Comparison of ENCODE assay signal across 24 mouse cellular contexts in the genomic region with DNA sequence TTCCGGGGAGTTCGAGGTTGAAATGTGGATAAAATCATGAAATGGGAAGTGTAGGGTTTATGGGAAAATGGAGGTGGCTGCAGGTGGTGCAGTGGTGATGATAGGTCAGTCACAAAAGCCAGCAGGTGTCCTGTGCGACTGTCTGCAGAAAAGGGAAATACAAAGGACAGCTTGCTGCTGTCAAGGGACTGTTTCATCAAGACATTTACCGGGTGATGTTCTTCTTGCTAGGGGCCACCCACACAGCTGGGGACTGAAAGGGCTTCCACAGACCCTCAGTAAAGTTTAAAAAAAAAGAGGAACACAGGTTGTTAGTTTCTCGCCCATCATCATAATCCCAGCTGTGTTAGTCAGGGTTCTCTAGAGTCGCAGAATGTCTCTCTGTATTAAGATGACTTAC. TPM values are rescaled to one million over a fixed set of nuclear protein-coding genes. Genes with fewer than 3 reads are reported as not detected.
DNase-seq lines count a peak whose midpoint lies in the region; ATAC-seq and TF ChIP-seq lines count a peak whose summit lies in the region.
"Had no signal": no experiment of that assay in that cellular context is flagged by ENCODE, and none has a peak within 500 bp of the region (broad histone marks: within the 10 kb centered on the region; RNA-seq: fewer than 3 reads in every experiment).

No protein-coding gene starts in this region.

- no peaks in the 10 kb centered on the region for H3K4me1 ChIP-seq in neural tube, embryonic 11.5 days (ENCODE audit: control insufficient read depth, insufficient read depth, low read length)
- H3K4me1 ChIP-seq in MEL (ENCODE audit: control insufficient read depth in 1 of 2, insufficient read depth in 2 of 2, low read length in 2 of 2) = peaks cover 8 to 21% of the 10 kb centered on the region in 2 experiments
- H3K4me1 ChIP-seq in forebrain, embryonic 14.5 days (ENCODE audit: control insufficient read depth, insufficient read depth, low read length) = no peaks in the 10 kb centered on the region

- no peak overlapping the region for H3K4me3 ChIP-seq in neural tube, embryonic 11.5 days (ENCODE audit: low read depth, low read length)
- peak overlapping the region; percentile 34 to 74 for H3K4me3 ChIP-seq in MEL (ENCODE audit: control insufficient read depth in 1 of 2, insufficient read depth in 1 of 2, low read depth in 2 of 2, low read length in 2 of 2)
- no peak overlapping the region for H3K4me3 ChIP-seq in forebrain, embryonic 14.5 days (ENCODE audit: low read depth, low read length)
- H3K4me3 ChIP-seq: embryonic facial prominence, embryonic 13.5 days; forebrain, embryonic 12.5 days had no signal

- no peak for TF ChIP-seq CTCF in MEL (IDR thresholded peaks at IDR 0.05 in 2 of 3, conservative IDR thresholded peaks at IDR 0.05 in 1 of 3; ENCODE audit: control insufficient read depth in 1 of 3, insufficient read depth in 1 of 3, low read depth in 2 of 3, low read length in 3 of 3, poor library complexity in 1 of 3, severe bottlenecking in 1 of 3)

- 74% methylated on average over 6 of the region's 6 CpGs for WGBS in neural tube, embryonic 11.5 days
- 69% methylated on average over 6 of the region's 6 CpGs for WGBS in forebrain, embryonic 14.5 days

- TF ChIP-seq POLR2A in MEL (IDR thresholded peaks at IDR 0.05; ENCODE audit: control insufficient read depth in 1 of 2, insufficient read depth in 1 of 2, low read depth in 1 of 2, low read length in 2 of 2, poor library complexity in 1 of 2) = no peak

- H3K4me2 ChIP-seq in neural tube, embryonic 11.5 days (ENCODE audit: low read depth) = no peak overlapping the region
- H3K4me2 ChIP-seq in forebrain, embryonic 14.5 days (ENCODE audit: low read length) = no peak overlapping the region
- H3K4me2 ChIP-seq: forebrain, embryonic 12.5 days; hindbrain, embryonic 14.5 days had no signal

- peaks cover 15% of the 10 kb centered on the region for H3K36me3 ChIP-seq in neural tube, embryonic 11.5 days (ENCODE audit: control insufficient read depth, insufficient read depth, low read length)
- peaks cover 24 to 33% of the 10 kb centered on the region in 2 experiments for H3K36me3 ChIP-seq in MEL (ENCODE audit: control insufficient read depth in 1 of 2, insufficient read depth in 2 of 2, low read length in 2 of 2)
- H3K36me3 ChIP-seq in splenic B cell, adult 2 months (ENCODE audit: control insufficient read depth, insufficient read depth, low read length, poor library complexity, severe bottlenecking) = peaks cover 9% of the 10 kb centered on the region; the same call in 1 of the 2 replicates
- peaks cover 27% of the 10 kb centered on the region for H3K36me3 ChIP-seq in forebrain, embryonic 14.5 days (ENCODE audit: control insufficient read depth, insufficient read depth, low read length)

- no peak overlapping the region for H3K27ac ChIP-seq in neural tube, embryonic 11.5 days (ENCODE audit: low read depth, low read length)
- peak overlapping the region; percentile 55 for H3K27ac ChIP-seq in MEL (ENCODE audit: control insufficient read depth, low read depth, low read length)
- H3K27ac ChIP-seq in forebrain, embryonic 14.5 days (ENCODE audit: low read depth, low read length) = no peak overlapping the region
- H3K27ac ChIP-seq: embryonic facial prominence, embryonic 10.5 days; embryonic facial prominence, embryonic 13.5 days; forebrain, embryonic 12.5 days; hindbrain, embryonic 14.5 days; hindbrain, postnatal 0 days had no signal

- H3K79me2 ChIP-seq in MEL (ENCODE audit: control insufficient read depth, insufficient read depth, low read length, poor library complexity) = no peaks in the 10 kb centered on the region

- H3K9me3 ChIP-seq in neural tube, embryonic 11.5 days (ENCODE audit: control insufficient read depth, low read length) = no peaks in the 10 kb centered on the region
- H3K9me3 ChIP-seq in MEL (replicated peaks; ENCODE audit: insufficient read depth, low read length) = no peaks in the 10 kb centered on the region
- H3K9me3 ChIP-seq in forebrain, embryonic 14.5 days (replicated peaks; ENCODE audit: control insufficient read depth, low read length) = no peaks in the 10 kb centered on the region
- H3K9me3 ChIP-seq: embryonic facial prominence, embryonic 10.5 days; embryonic facial prominence, embryonic 13.5 days; forebrain, embryonic 12.5 days; G1E had no signal

- no peaks in the 10 kb centered on the region for H3K27me3 ChIP-seq in neural tube, embryonic 11.5 days (ENCODE audit: control insufficient read depth, insufficient read depth, low read length)
- peaks cover 0 to 6% of the 10 kb centered on the region in 2 experiments; a peak in 3 of 4 replicates for H3K27me3 ChIP-seq in MEL (ENCODE audit: control insufficient read depth in 1 of 2, insufficient read depth in 2 of 2, low read length in 2 of 2)
- no peaks in the 10 kb centered on the region for H3K27me3 ChIP-seq in splenic B cell, adult 2 months (ENCODE audit: control insufficient read depth, insufficient read depth, low read length, poor library complexity, severe bottlenecking)
- H3K27me3 ChIP-seq in forebrain, embryonic 14.5 days (replicated peaks; ENCODE audit: control insufficient read depth, insufficient read depth, low read length) = no peaks in the 10 kb centered on the region
- H3K27me3 ChIP-seq: embryonic facial prominence, embryonic 13.5 days; forebrain, embryonic 12.5 days had no signal

- DNase-seq in neural tube, embryonic 11.5 days (ENCODE audit: low spot score) = peak; percentile 5
- DNase-seq in neural tube, embryonic 10.5 days (ENCODE audit: extremely low spot score, low spot score) = no peak
- DNase-seq in MEL (ENCODE audit: low read depth, low spot score) = peak; percentile 82
- peak; percentile 43 for DNase-seq in splenic B cell, adult 2 months (ENCODE audit: low read depth, low spot score)
- DNase-seq in forebrain, embryonic 14.5 days (ENCODE audit: low spot score) = no peak
- DNase-seq in layer of hippocampus, postnatal 36 days = no peak
- DNase-seq: adrenal gland, adult 2 months; adrenal gland, postnatal 14 days; cerebellum, adult 11 months; cerebellum, adult 2 months; cerebellum, adult 9-11 months; cerebellum, postnatal 25 days; embryo, embryonic 11 days; heart, postnatal 14 days; heart, postnatal 4 days had no signal

- TF ChIP-seq RAD21 in MEL (IDR thresholded peaks at IDR 0.05; ENCODE audit: low read depth, low read length) = no peak

- peak; percentile 27 to 35; a peak in 1 of 4 replicates for TF ChIP-seq EP300 in MEL (IDR thresholded peaks at IDR 0.05; ENCODE audit: low read depth in 1 of 2, low read length in 2 of 2)

- no peak overlapping the region for H3K9ac ChIP-seq in neural tube, embryonic 11.5 days (ENCODE audit: low read length)
- peak overlapping the region; percentile 48 for H3K9ac ChIP-seq in MEL (ENCODE audit: control insufficient read depth, low read depth, low read length, poor library complexity, severe bottlenecking)
- H3K9ac ChIP-seq in forebrain, embryonic 14.5 days (ENCODE audit: low read length) = no peak overlapping the region
- H3K9ac ChIP-seq: embryonic facial prominence, embryonic 13.5 days; forebrain, embryonic 12.5 days; hindbrain, embryonic 14.5 days had no signal

- no peak for ATAC-seq in neural tube, embryonic 11.5 days (ENCODE audit: insufficient read depth, low FRiP score, low TSS enrichment)
- peak; percentile 45 for ATAC-seq in megakaryocyte, adult 5-6 weeks (ENCODE audit: poor library complexity, severe bottlenecking)
- ATAC-seq in inflammation-experienced regulatory T-cells, adult 6 months = no peak
- ATAC-seq in forebrain, embryonic 14.5 days = no peak
- ATAC-seq: forebrain, embryonic 16.5 days had no signal

TF ChIP-seq in MEL, 35 proteins besides CTCF, POLR2A, EP300 and RAD21 (continues in another document):
- peak; percentile 94 for TF ChIP-seq TBP (IDR thresholded peaks at IDR 0.05; ENCODE audit: low read depth, low read length)
- TF ChIP-seq SMC3 (IDR thresholded peaks at IDR 0.05; ENCODE audit: low read depth, low read length) = 0 out of 2 replicates have a peak, but pooled peaks have one; percentile 3
- peak; percentile 24; the same call in 1 of the 2 replicates for TF ChIP-seq SIN3A (IDR thresholded peaks at IDR 0.05; ENCODE audit: low read length)
- peak; percentile 3; the same call in 1 of the 2 replicates for TF ChIP-seq MXI1 (IDR thresholded peaks at IDR 0.05; ENCODE audit: low read depth, low read length)
- TF ChIP-seq ZC3H11A (IDR thresholded peaks at IDR 0.05; ENCODE audit: low read depth, low read length) = no peak
- peak; percentile 35; the same call in 1 of the 2 replicates for TF ChIP-seq TCF12 (IDR thresholded peaks at IDR 0.05; ENCODE audit: low read depth, low read length)
- TF ChIP-seq ETS1 (IDR thresholded peaks at IDR 0.05; ENCODE audit: low read depth, low read length) = peak; percentile 43; the same call in 1 of the 2 replicates
- TF ChIP-seq JUND (IDR thresholded peaks at IDR 0.05; ENCODE audit: low read depth, low read length) = no peak
- TF ChIP-seq USF1 (IDR thresholded peaks at IDR 0.05; ENCODE audit: low read depth, low read length) = no peak
- TF ChIP-seq MAX (IDR thresholded peaks at IDR 0.05; ENCODE audit: low read length) = peak; percentile 53; the same call in 1 of the 2 replicates
- no peak for TF ChIP-seq TAL1 (IDR thresholded peaks at IDR 0.05; ENCODE audit: low read length)
- no peak for TF ChIP-seq ZKSCAN1 (IDR thresholded peaks at IDR 0.05; ENCODE audit: low read depth, low read length)

RNA-seq across cellular contexts. Expression of a gene that starts 14.3 kb away (rescaled TPM):
- 217 and 219 TPM in 2 replicates for polyA plus RNA-seq in neural tube, embryonic 11.5 days (2014; fragmentation: Nextera tagmentation; extraction: Ambion mirVana)
- 80.6 and 150 TPM in 2 replicates for total RNA-seq in MEL (2012; rRNA removed)
- polyA plus RNA-seq in MEL (2012; ENCODE audit: insufficient read depth in 1 of 2, insufficient read length in 2 of 2, low read depth in 1 of 2, low replicate concordance in 2 of 2, missing spikeins in 1 of 2) = 100 to 1,000 TPM; 177 to 590 TPM
- total RNA-seq in megakaryocyte, adult 5-6 weeks (2015) = 125 and 137 TPM in 2 replicates
- total RNA-seq in megakaryocyte, adult 5-6 weeks (2017) = 63.8 and 68.3 TPM in 2 replicates
- polyA plus RNA-seq in inflammation-experienced regulatory T-cells, adult 6 months (2017; shearing (Covaris generic)) = 10 to 100 TPM; 36.1 to 44.6 (median 42.9) TPM
- polyA plus RNA-seq in forebrain, embryonic 14.5 days (2014; fragmentation: Nextera tagmentation; extraction: Ambion mirVana) = 142 and 195 TPM in 2 replicates
- total RNA-seq in layer of hippocampus, postnatal 36 days (2021) = 10 to 100 TPM; 80.4 to 90.3 TPM

RNA-seq across cellular contexts. Expression of a gene that starts 42.6 kb away (rescaled TPM):
- polyA plus RNA-seq in neural tube, embryonic 11.5 days (2014; fragmentation: Nextera tagmentation; extraction: Ambion mirVana) = 122 and 124 TPM in 2 replicates
- not detected in 2 replicates for total RNA-seq in MEL (2012; rRNA removed)
- under 1 TPM in 1 of 2 experiments, not detected in 1; 0.03 TPM for polyA plus RNA-seq in MEL (2012; ENCODE audit: insufficient read depth in 1 of 2, insufficient read length in 2 of 2, low read depth in 1 of 2, low replicate concordance in 2 of 2, missing spikeins in 1 of 2)
- total RNA-seq in megakaryocyte, adult 5-6 weeks (2015) = 58.7 and 69.9 TPM in 2 replicates
- 43.8 and 48.4 TPM in 2 replicates for total RNA-seq in megakaryocyte, adult 5-6 weeks (2017)
- 10 to 100 TPM; 58.9 to 87.5 (median 79.1) TPM for polyA plus RNA-seq in inflammation-experienced regulatory T-cells, adult 6 months (2017; shearing (Covaris generic))
- 100 and 129 TPM in 2 replicates for polyA plus RNA-seq in forebrain, embryonic 14.5 days (2014; fragmentation: Nextera tagmentation; extraction: Ambion mirVana)
- 10 to 100 TPM; 78.3 to 79.3 TPM for total RNA-seq in layer of hippocampus, postnatal 36 days (2021)
- polyA plus RNA-seq: G1E had no signal

Comparison
In these comparisons a context has a peak if more than half of its experiments do, and no peak if none do; other contexts are left out.
1. DNase-seq: peak in neural tube, embryonic 11.5 days (single experiment), MEL (single experiment) and splenic B cell, adult 2 months (single experiment); none in neural tube, embryonic 10.5 days (single experiment), forebrain, embryonic 14.5 days (single experiment) and layer of hippocampus, postnatal 36 days (0 of 2).
2. H3K4me3 ChIP-seq: peak in MEL (2 of 2); none in neural tube, embryonic 11.5 days (single experiment) and forebrain, embryonic 14.5 days (single experiment).
3. RNA of a gene that starts 42.6 kb away (polyA plus RNA-seq): 122 to 124 TPM in neural tube, embryonic 11.5 days, 100 to 129 TPM in forebrain, embryonic 14.5 days and 58.9 to 87.5 TPM in inflammation-experienced regulatory T-cells, adult 6 months; 0.03 TPM in MEL; every median in the first group is over 10 times any median in the second.